39 mouse cellular contexts compared by ENCODE assay signal in genomic region chr12:104189246-104189645, GRCm38 (mm10). TPM values are rescaled to one million over a fixed set of nuclear protein-coding genes. Genes with fewer than 3 reads are reported as not detected.
"Had no signal": no experiment of that assay in that cellular context is flagged by ENCODE, and none has a peak within 500 bp of the region (broad histone marks: within the 10 kb centered on the region; RNA-seq: fewer than 3 reads in every experiment).

No protein-coding gene starts in this region.

- H3K27me3 ChIP-seq: limb, embryonic 12.5 days; limb, embryonic 13.5 days; limb, embryonic 15.5 days; liver, embryonic 12.5 days; liver, embryonic 13.5 days; liver, embryonic 15.5 days; lung, embryonic 15.5 days; midbrain, embryonic 12.5 days; midbrain, embryonic 13.5 days; midbrain, embryonic 15.5 days had no signal

- H3K27ac ChIP-seq: limb, embryonic 10.5 days; limb, embryonic 12.5 days; limb, embryonic 13.5 days; limb, embryonic 15.5 days; liver, embryonic 12.5 days; liver, embryonic 13.5 days; liver, embryonic 14.5 days; liver, embryonic 15.5 days; lung, embryonic 15.5 days; macrophage; midbrain, embryonic 10.5 days; midbrain, embryonic 12.5 days; midbrain, embryonic 13.5 days; midbrain, embryonic 15.5 days had no signal

- H3K4me3 ChIP-seq: limb, embryonic 10.5 days; limb, embryonic 12.5 days; limb, embryonic 13.5 days; limb, embryonic 15.5 days; liver, embryonic 12.5 days; liver, embryonic 13.5 days; liver, embryonic 15.5 days; lung, embryonic 15.5 days; megakaryocyte, embryonic 14.5 days; midbrain, embryonic 10.5 days; midbrain, embryonic 12.5 days; midbrain, embryonic 13.5 days; midbrain, embryonic 15.5 days; myocyte had no signal

- H3K36me3 ChIP-seq: limb, embryonic 10.5 days; limb, embryonic 12.5 days; limb, embryonic 13.5 days; limb, embryonic 15.5 days; liver, embryonic 12.5 days; liver, embryonic 13.5 days; liver, embryonic 15.5 days; lung, embryonic 15.5 days; midbrain, embryonic 10.5 days; midbrain, embryonic 12.5 days; midbrain, embryonic 13.5 days; midbrain, embryonic 15.5 days had no signal

- H3K9ac ChIP-seq: limb, embryonic 12.5 days; limb, embryonic 13.5 days; limb, embryonic 15.5 days; liver, embryonic 12.5 days; liver, embryonic 13.5 days; liver, embryonic 14.5 days; liver, embryonic 15.5 days; liver, postnatal 0 days; lung, embryonic 14.5 days; lung, embryonic 15.5 days; midbrain, embryonic 12.5 days; midbrain, embryonic 13.5 days; midbrain, embryonic 15.5 days had no signal

- H3K4me1 ChIP-seq: limb, embryonic 10.5 days; limb, embryonic 12.5 days; limb, embryonic 13.5 days; limb, embryonic 15.5 days; liver, embryonic 12.5 days; liver, embryonic 13.5 days; liver, embryonic 15.5 days; lung, embryonic 15.5 days; midbrain, embryonic 10.5 days; midbrain, embryonic 12.5 days; midbrain, embryonic 13.5 days; midbrain, embryonic 15.5 days had no signal

- H3K9me3 ChIP-seq: limb, embryonic 10.5 days; limb, embryonic 12.5 days; limb, embryonic 13.5 days; limb, embryonic 15.5 days; liver, embryonic 12.5 days; liver, embryonic 13.5 days; liver, embryonic 15.5 days; lung, embryonic 15.5 days; megakaryocyte, embryonic 14.5 days; midbrain, embryonic 10.5 days; midbrain, embryonic 12.5 days; midbrain, embryonic 13.5 days; midbrain, embryonic 15.5 days had no signal

- DNase-seq: left cerebral cortex, postnatal 4 days; liver; liver, embryonic 13.5 days; liver, postnatal 0 days; lung, adult 18-20 months; lung, adult 2 months; lung, embryonic 14.5 days; lung, postnatal 10 days; lung, postnatal 14 days; lung, postnatal 36 days; midbrain, embryonic 14.5 days had no signal

RNA-seq across cellular contexts. Expression of gene Serpina3f, which starts 25.1 kb away (rescaled TPM):
- total RNA-seq: left cerebral cortex, postnatal 10 days; left cerebral cortex, postnatal 14 days; left cerebral cortex, postnatal 25 days; left cerebral cortex, postnatal 36 days; left cerebral cortex, postnatal 4 days had no signal
- polyA plus RNA-seq: limb, embryonic 10.5 days; limb, embryonic 11.5 days; limb, embryonic 12.5 days; limb, embryonic 13.5 days; limb, embryonic 15.5 days; myocyte; neural tube, embryonic 11.5 days had no signal

RNA-seq across cellular contexts. Expression of gene Serpina3c, which starts 35.6 kb away (rescaled TPM):
- total RNA-seq: left cerebral cortex, postnatal 10 days; left cerebral cortex, postnatal 14 days; left cerebral cortex, postnatal 36 days; left cerebral cortex, postnatal 4 days; liver, adult 2 months; megakaryocyte progenitor cell, adult 5-6 weeks; megakaryocyte-erythroid progenitor cell, adult 5-6 weeks; midbrain, postnatal 0 days; monocyte, adult 5-6 weeks had no signal
- polyA plus RNA-seq: limb, embryonic 10.5 days; limb, embryonic 11.5 days; limb, embryonic 12.5 days; limb, embryonic 13.5 days; liver, adult 2 months; liver, embryonic 11.5 days; liver, embryonic 12.5 days; liver, embryonic 13.5 days; liver, embryonic 14.5 days; liver, embryonic 15.5 days; lung, embryonic 14.5 days; macrophage; midbrain, embryonic 10.5 days; midbrain, embryonic 11.5 days; midbrain, embryonic 12.5 days; midbrain, embryonic 13.5 days; midbrain, embryonic 14.5 days; midbrain, embryonic 15.5 days; midbrain, postnatal 0 days; myocyte; neural tube, embryonic 11.5 days had no signal

RNA-seq across cellular contexts. Expression of gene Serpina3g, which starts 46.8 kb away (rescaled TPM):
- total RNA-seq: left cerebral cortex, postnatal 25 days had no signal
